Mouse (Mus musculus) thymus, adult 2 months (tissue): ENCODE measurements at regions not wholly inside any gene's neighbourhood (a gene's known extent, or its start where the extent isn't known, plus 50 kb on each side); places are given as distances from the start of the nearest gene placed in this dataset.

Experiments used
- CTCF ChIP-seq: fragments of 200-500 bp; IDR thresholded peaks from 2 replicates; pipeline ENCODE4 v1.5.1; 2012; ENCODE audit warnings: mild to moderate bottlenecking, control low read depth, low read length, moderate library complexity, borderline replicate concordance; ENCODE audit not compliant: control insufficient read depth, poor library complexity, insufficient read depth; ENCODE audit errors: extremely low read depth
- POLR2A ChIP-seq: fragments of 200-500 bp; IDR thresholded peaks from 2 replicates; pipeline ENCODE4 v1.6.1; 2012; ENCODE audit warnings: mild to moderate bottlenecking, low read length, control low read depth, moderate library complexity; ENCODE audit not compliant: control insufficient read depth, poor library complexity, insufficient read depth; ENCODE audit errors: extremely low read depth

GRCm38 (mm10) chr6:50776931-50777495, 122.8 kb upstream of the Npvf start:
- TF ChIP-seq CTCF (no peak), POLR2A (no peak)
